Mouse (Mus musculus) cerebellum, adult 2 months (tissue): Measurements from ENCODE around the gene Gm10837.

Experiments
- CTCF ChIP-seq: fragments of 200-500 bp; IDR thresholded peaks from 2 replicates; pipeline ENCODE4 v1.5.1; 2011; ENCODE audit warnings: low read depth, mild to moderate bottlenecking, control low read depth, low read length, moderate library complexity, borderline replicate concordance; ENCODE audit not compliant: insufficient read depth
- POLR2A ChIP-seq: fragments of 200-500 bp; IDR thresholded peaks from 2 replicates; pipeline ENCODE4 v1.6.1; 2011; ENCODE audit warnings: low read length, control low read depth, borderline replicate concordance; ENCODE audit not compliant: insufficient read depth

- no peak for TF ChIP-seq CTCF
- no peak for TF ChIP-seq POLR2A
Measured at GRCm38 (mm10) chr14:122466756-122467362, 23.5 kb upstream of the Gm10837 start.
